Mouse (Mus musculus): ENCODE measurements around the gene Tmsb10. TPM values are rescaled to one million over a fixed set of nuclear protein-coding genes. Genes with fewer than 3 reads are reported as not detected.

The Tmsb10 gene
- polyA plus RNA-seq, 1 experiment, result 494 TPM

GRCm38 (mm10) chr6:72947960-72948359 lies 10.6 kb downstream of the Tmsb10 start:
- H3K36me3 ChIP-seq (replicated peaks; ENCODE audit: low read length), result no peaks in the 10 kb centered on the region
- peaks cover 19% of the 10 kb centered on the region for H3K9me3 ChIP-seq
- no peak for TF ChIP-seq GATA1 (IDR thresholded peaks at IDR 0.05; ENCODE audit: borderline replicate concordance, low read length)
- no peak for TF ChIP-seq FLI1 (IDR thresholded peaks at IDR 0.05; ENCODE audit: low read length)
- H3K4me3 ChIP-seq (replicated peaks), result no peak overlapping the region
- peaks cover 7% of the 10 kb centered on the region for H3K4me1 ChIP-seq
- no peaks in the 10 kb centered on the region for H3K27me3 ChIP-seq (replicated peaks)

DNA sequence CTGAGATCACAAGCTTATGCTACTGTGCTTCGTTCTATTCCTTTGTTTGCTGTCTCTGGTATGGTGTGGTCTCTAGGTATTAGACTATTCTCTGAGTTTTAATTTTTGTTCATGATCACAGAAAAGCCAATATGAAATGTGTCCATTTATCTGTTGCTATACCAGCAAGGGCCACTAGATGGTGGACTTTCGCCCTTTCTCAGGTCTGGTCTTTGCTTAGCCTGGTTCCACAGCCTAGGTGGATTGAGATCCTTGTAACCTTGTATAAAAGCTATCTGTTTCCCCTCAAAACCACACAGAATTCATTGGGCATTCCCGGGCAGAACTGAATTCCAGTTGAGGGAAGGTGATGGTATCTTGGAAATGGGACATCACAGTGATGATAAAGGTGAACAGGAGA lies 18.1 kb downstream of the Tmsb10 start:
- no peak overlapping the region for H3K4me3 ChIP-seq (replicated peaks)
- H3K4me1 ChIP-seq, result peaks cover 25% of the 10 kb centered on the region
- peaks cover 3% of the 10 kb centered on the region for H3K27me3 ChIP-seq (replicated peaks)
- H3K36me3 ChIP-seq (replicated peaks; ENCODE audit: low read length), result no peaks in the 10 kb centered on the region
- H3K9me3 ChIP-seq, result no peaks in the 10 kb centered on the region
- no peak for TF ChIP-seq FLI1 (IDR thresholded peaks at IDR 0.05; ENCODE audit: low read length)
- TF ChIP-seq GATA1 (IDR thresholded peaks at IDR 0.05; ENCODE audit: borderline replicate concordance, low read length), result no peak

DNA sequence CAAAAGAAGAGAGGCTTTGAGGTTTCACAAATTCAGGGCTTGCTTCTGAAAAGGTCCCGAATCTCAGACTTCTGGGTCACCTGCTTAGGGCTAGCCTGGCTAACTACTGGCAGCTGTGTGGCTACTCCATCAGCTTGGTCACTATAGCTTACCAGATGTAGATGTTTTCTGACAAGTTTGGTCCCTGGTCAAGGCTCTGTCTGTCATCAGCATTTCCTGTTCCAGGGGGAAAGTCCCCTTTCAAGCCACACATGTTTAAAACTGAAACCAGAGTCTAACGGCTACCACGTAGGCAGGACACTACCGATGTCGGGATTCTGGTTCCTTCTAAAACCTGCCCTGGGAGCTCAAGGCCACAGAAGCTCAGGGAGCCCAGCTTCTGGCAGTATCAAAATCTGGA lies 20.7 kb downstream of the Tmsb10 start:
- TF ChIP-seq GATA1 (IDR thresholded peaks at IDR 0.05; ENCODE audit: borderline replicate concordance, low read length), result no peak
- TF ChIP-seq FLI1 (IDR thresholded peaks at IDR 0.05; ENCODE audit: low read length), result no peak
- Histone ChIP-seq H3K4me1 (peaks cover 31% of the 10 kb centered on the region), H3K4me3 (replicated peaks) (peak overlapping the region; percentile 88), H3K27me3 (replicated peaks) (peaks cover 3% of the 10 kb centered on the region), H3K36me3 (replicated peaks; ENCODE audit: low read length) (no peaks in the 10 kb centered on the region), H3K9me3 (no peaks in the 10 kb centered on the region)

GRCm38 (mm10) chr6:72937430-72937829 lies 21.1 kb downstream of the Tmsb10 start:
- Histone ChIP-seq H3K4me1 (peaks cover 31% of the 10 kb centered on the region), H3K9me3 (no peaks in the 10 kb centered on the region), H3K4me3 (replicated peaks) (peak overlapping the region; percentile 88), H3K27me3 (replicated peaks) (peaks cover 1% of the 10 kb centered on the region), H3K36me3 (replicated peaks; ENCODE audit: low read length) (no peaks in the 10 kb centered on the region)
- TF ChIP-seq FLI1 (IDR thresholded peaks at IDR 0.05; ENCODE audit: low read length), result no peak
- no peak for TF ChIP-seq GATA1 (IDR thresholded peaks at IDR 0.05; ENCODE audit: borderline replicate concordance, low read length)

DNA sequence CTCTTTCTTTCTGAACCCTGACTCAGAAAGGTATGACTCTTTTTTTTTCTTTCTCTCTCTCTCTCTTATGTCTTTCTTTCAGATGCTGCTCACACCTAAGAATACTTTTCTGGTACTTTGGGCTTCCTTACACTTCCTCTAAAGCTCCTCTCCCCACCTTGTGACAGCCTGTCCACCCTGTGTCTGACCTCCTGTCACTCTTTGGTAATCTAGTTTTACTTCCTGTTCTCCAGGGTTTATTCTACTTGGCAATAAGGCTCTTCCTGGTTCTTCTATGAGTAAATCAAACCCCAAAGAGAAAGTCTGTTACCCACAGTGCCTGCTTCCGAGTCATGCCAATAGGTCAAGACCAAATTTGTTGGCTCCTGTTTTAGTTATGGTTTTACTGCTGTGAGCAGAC lies 25.6 kb downstream of the Tmsb10 start:
- H3K36me3 ChIP-seq (replicated peaks; ENCODE audit: low read length), result no peaks in the 10 kb centered on the region
- H3K9me3 ChIP-seq, result no peaks in the 10 kb centered on the region
- H3K4me3 ChIP-seq (replicated peaks), result no peak overlapping the region
- H3K4me1 ChIP-seq, result peaks cover 13% of the 10 kb centered on the region
- H3K27me3 ChIP-seq (replicated peaks), result no peaks in the 10 kb centered on the region
- no peak for TF ChIP-seq GATA1 (IDR thresholded peaks at IDR 0.05; ENCODE audit: borderline replicate concordance, low read length)
- TF ChIP-seq FLI1 (IDR thresholded peaks at IDR 0.05; ENCODE audit: low read length), result no peak

GRCm38 (mm10) chr6:72931533-72931932 lies 27.0 kb downstream of the Tmsb10 start:
- Histone ChIP-seq H3K4me1 (peaks cover 13% of the 10 kb centered on the region), H3K36me3 (replicated peaks; ENCODE audit: low read length) (no peaks in the 10 kb centered on the region), H3K9me3 (no peaks in the 10 kb centered on the region), H3K27me3 (replicated peaks) (no peaks in the 10 kb centered on the region), H3K4me3 (replicated peaks) (no peak overlapping the region)
- TF ChIP-seq FLI1 (IDR thresholded peaks at IDR 0.05; ENCODE audit: low read length) (no peak), GATA1 (IDR thresholded peaks at IDR 0.05; ENCODE audit: borderline replicate concordance, low read length) (no peak)

DNA sequence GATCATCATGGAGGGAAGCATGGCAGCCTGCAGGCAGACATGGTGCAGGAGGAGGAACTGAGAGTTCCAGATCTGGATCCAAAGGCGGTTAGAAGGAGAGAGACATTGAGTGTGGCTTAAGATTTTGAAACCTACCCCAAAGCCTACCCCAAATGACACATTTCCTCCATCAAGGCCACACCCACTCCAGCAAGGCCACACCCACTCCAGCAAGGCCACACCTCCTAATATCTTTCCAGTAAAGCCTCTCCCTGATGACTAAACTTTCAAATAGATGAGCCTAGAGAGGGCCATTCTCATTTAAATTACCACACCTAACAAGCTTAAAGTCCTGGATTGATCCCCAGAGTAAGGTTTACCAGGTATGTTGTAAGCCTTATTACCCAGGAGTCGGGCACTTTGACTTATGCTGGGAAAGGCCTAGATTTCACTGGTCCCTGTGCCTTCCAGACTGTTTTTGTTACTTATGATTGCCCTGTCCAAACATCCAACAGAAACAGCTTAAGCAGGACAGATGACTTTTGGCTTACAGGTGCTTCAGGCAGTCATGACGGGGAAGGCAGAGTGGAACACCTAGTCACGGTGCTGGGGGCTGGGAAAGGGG lies 28.7 kb downstream of the Tmsb10 start:
- Histone ChIP-seq H3K36me3 (replicated peaks; ENCODE audit: low read length) (no peaks in the 10 kb centered on the region), H3K27me3 (replicated peaks) (no peaks in the 10 kb centered on the region), H3K4me3 (replicated peaks) (no peak overlapping the region), H3K4me1 (peaks cover 13% of the 10 kb centered on the region), H3K9me3 (peaks cover 5% of the 10 kb centered on the region)
- TF ChIP-seq FLI1 (IDR thresholded peaks at IDR 0.05; ENCODE audit: low read length) (no peak), GATA1 (IDR thresholded peaks at IDR 0.05; ENCODE audit: borderline replicate concordance, low read length) (no peak)

GRCm38 (mm10) chr6:72926755-72927482 lies 31.6 kb downstream of the Tmsb10 start:
- no peaks in the 10 kb centered on the region for H3K27me3 ChIP-seq (replicated peaks)
- peaks cover 8% of the 10 kb centered on the region for H3K4me1 ChIP-seq
- H3K9me3 ChIP-seq, result peaks cover 15% of the 10 kb centered on the region
- no peak overlapping the region for H3K4me3 ChIP-seq (replicated peaks)
- no peaks in the 10 kb centered on the region for H3K36me3 ChIP-seq (replicated peaks; ENCODE audit: low read length)
- TF ChIP-seq GATA1 (IDR thresholded peaks at IDR 0.05; ENCODE audit: borderline replicate concordance, low read length), result no peak
- no peak for TF ChIP-seq FLI1 (IDR thresholded peaks at IDR 0.05; ENCODE audit: low read length)

- Histone ChIP-seq H3K36me3 (replicated peaks; ENCODE audit: low read length) (no peaks in the 10 kb centered on the region), H3K4me1 (peaks cover 8% of the 10 kb centered on the region), H3K9me3 (peaks cover 17% of the 10 kb centered on the region), H3K27me3 (replicated peaks) (no peaks in the 10 kb centered on the region), H3K4me3 (replicated peaks) (no peak overlapping the region)
- TF ChIP-seq FLI1 (IDR thresholded peaks at IDR 0.05; ENCODE audit: low read length) (no peak), GATA1 (IDR thresholded peaks at IDR 0.05; ENCODE audit: borderline replicate concordance, low read length) (no peak)
Observed at GRCm38 (mm10) chr6:72926031-72926430, 32.5 kb downstream of the Tmsb10 start.

DNA sequence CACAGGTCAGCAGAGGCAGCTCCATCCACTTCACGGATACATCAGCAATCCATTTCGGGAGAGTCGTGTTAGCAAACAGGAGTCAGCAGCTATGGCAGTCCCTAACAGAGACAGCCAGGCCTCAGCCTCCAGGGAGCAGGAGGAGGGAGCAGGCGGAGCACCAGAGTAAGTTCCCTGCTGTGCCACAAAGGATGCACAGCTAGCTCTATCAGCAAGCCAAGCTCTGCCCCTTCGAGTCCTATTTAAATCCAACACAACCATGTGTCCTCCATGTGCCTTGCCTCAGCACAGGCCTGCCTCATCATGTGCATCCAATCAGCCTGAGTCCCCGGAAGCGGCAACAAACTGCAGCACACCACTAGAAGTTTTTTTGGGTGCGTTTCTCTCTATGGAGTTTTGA lies 35.2 kb downstream of the Tmsb10 start:
- Histone ChIP-seq H3K9me3 (peaks cover 20% of the 10 kb centered on the region), H3K36me3 (replicated peaks; ENCODE audit: low read length) (no peaks in the 10 kb centered on the region), H3K4me3 (replicated peaks) (no peak overlapping the region), H3K27me3 (replicated peaks) (peaks cover 3% of the 10 kb centered on the region), H3K4me1 (peaks cover 12% of the 10 kb centered on the region)
- TF ChIP-seq GATA1 (IDR thresholded peaks at IDR 0.05; ENCODE audit: borderline replicate concordance, low read length) (no peak), FLI1 (IDR thresholded peaks at IDR 0.05; ENCODE audit: low read length) (no peak)

Measured in megakaryocyte, embryonic 14.5 days (primary cell).